Mouse (Mus musculus): Measurements from ENCODE around the gene Cers5. TPM values are rescaled to one million over a fixed set of nuclear protein-coding genes. Genes with fewer than 3 reads are reported as not detected.

Cers5 gene
- polyA plus RNA-seq, 1 experiment from 2014 or later: 77.0 TPM

DNA sequence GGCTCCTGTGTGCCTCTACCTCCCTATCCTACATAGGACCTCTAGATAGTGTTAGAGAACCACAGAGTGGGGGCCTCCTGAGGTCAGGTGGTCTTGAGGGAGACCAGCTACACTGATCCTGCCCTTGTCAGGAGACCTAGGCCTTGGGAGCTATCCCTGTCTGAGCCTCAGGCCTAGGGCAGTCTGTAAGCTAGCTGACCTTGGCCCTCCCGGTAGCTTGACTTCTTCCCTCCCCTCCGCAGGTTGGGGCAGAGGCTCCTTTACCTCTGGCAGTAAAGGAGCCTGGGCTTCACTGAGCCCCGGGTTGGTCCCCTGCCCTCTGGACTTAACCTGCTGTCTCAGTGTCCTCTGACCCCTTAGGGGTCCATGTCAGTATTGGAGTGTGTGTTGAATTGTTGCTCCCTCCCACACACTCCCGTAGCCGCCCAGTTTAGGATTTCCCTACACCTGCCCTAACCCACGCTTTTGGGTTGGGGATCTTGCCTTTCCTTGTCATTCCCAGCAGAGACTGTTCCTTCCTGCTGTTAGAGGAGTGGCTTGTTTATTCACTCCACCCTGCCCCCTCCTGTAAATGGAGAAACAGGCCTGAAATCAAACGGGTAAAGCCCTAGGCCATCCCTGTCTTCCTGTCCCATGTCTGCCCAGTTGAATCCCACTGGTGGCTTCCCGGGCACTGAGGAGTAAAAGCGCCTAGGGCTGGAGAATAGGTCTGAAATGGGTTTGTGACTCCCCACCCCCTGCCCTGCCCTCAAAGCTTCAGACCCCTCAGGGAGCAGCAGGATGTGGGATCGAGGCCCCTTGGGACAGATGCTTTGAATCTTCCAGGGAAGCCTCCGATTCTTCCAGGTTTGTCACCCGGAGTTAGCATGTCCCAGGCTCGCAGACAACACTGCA is 59.8 kb downstream of the Cers5 start:
- H3K9me3 ChIP-seq (ENCODE audit: control insufficient read depth, low read depth, low read length): no peaks in the 10 kb centered on the region
- H3K4me2 ChIP-seq (replicated peaks; ENCODE audit: low read depth, low read length): no peak overlapping the region
- H3K4me3 ChIP-seq (ENCODE audit: low read depth, low read length): no peak overlapping the region
- H3K9ac ChIP-seq (replicated peaks; ENCODE audit: low read depth, low read length): no peak overlapping the region
- no peaks in the 10 kb centered on the region for H3K27me3 ChIP-seq (ENCODE audit: control insufficient read depth, insufficient read depth, low read length)
- H3K4me1 ChIP-seq (ENCODE audit: control insufficient read depth, insufficient read depth, low read length): 0 out of 2 replicates have a peak, but pooled peaks cover 4% of the 10 kb centered on the region
- ATAC-seq (ENCODE audit: insufficient number of reproducible peaks, insufficient read depth, low FRiP score, low read depth): no peak
- peaks cover 64% of the 10 kb centered on the region for H3K36me3 ChIP-seq (ENCODE audit: control insufficient read depth, insufficient read depth, low read length)
- H3K27ac ChIP-seq (ENCODE audit: low read length): no peak overlapping the region
- WGBS: 74% methylated on average over 13 of the region's 13 CpGs

DNA sequence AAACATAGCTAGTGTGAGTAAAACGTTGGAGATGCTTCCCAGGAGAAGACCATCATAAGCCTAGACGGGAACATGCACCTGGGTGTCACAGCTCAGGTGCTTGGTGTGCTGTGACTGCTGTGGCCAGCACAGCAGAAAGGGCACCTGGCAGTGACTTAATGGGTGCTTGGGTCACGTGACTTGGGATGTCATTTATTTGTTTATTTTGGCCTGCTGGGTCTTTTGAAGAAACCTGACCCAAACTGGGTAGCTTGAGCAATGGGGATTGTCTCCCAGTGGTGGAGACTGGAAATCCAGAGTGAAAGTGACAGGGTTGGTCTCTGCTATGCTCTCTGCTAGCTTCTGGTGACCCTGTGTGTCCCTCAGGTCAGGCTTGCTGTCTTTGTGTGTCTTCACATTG is 61.2 kb downstream of the Cers5 start:
- H3K4me1 ChIP-seq (ENCODE audit: control insufficient read depth, insufficient read depth, low read length): 0 out of 2 replicates have a peak, but pooled peaks cover 4% of the 10 kb centered on the region
- H3K27me3 ChIP-seq (ENCODE audit: control insufficient read depth, insufficient read depth, low read length): no peaks in the 10 kb centered on the region
- H3K27ac ChIP-seq (ENCODE audit: low read length): no peak overlapping the region
- no peak overlapping the region for H3K4me3 ChIP-seq (ENCODE audit: low read depth, low read length)
- H3K9ac ChIP-seq (replicated peaks; ENCODE audit: low read depth, low read length): no peak overlapping the region
- WGBS: 69% methylated on average over 3 of the region's 3 CpGs
- ATAC-seq (ENCODE audit: insufficient number of reproducible peaks, insufficient read depth, low FRiP score, low read depth): no peak
- H3K9me3 ChIP-seq (ENCODE audit: control insufficient read depth, low read depth, low read length): no peaks in the 10 kb centered on the region
- H3K4me2 ChIP-seq (replicated peaks; ENCODE audit: low read depth, low read length): no peak overlapping the region
- H3K36me3 ChIP-seq (ENCODE audit: control insufficient read depth, insufficient read depth, low read length): peaks cover 75% of the 10 kb centered on the region

DNA sequence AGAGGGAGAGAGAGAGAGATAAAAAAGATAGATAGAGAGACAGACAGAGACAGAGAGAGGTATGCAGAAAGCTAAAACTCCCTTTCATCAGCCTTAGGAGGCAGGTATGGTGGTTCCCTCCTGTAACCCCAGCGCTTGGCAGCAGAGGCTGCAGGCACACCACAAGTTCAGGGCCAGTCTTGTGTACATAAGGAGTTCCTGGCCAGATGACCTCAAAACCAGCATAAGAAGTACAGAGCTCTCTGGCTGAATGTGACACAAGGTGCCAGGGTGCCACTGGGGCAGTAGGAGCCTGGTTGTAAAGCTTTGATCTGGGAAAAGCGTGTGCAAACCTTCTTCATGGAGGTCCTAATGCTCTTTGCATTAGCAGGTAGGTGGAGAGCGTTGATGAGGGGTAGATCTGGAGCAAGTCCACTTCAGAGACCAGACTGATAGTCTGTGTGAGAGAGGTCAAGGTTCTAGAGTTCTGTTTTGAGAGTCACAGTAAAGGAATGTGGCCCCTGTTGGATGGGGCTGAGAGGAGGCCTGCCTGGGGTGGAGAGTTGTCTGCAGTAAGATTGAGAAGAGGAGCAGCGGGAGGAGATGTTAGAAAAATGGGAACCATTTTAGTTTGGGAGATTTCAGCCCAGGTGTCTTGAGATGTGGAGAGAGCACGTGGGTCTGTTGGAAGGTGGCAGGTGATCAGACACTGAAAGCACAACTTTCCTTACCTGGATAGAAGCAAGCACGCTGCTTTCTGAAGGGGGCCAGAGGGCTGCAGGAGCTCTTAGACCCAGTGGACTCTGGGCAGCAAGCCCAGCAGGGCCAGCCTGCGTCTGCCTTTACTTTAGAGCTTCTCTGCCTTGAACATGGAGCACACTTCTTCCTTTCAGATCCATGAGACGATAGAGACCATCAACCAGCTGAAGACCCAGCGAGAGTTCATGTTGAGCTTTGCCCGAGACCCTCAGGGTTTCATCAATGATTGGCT is 62.2 kb downstream of the Cers5 start:
- H3K27ac ChIP-seq (ENCODE audit: low read length): no peak overlapping the region
- H3K4me1 ChIP-seq (ENCODE audit: control insufficient read depth, insufficient read depth, low read length): no peaks in the 10 kb centered on the region
- H3K4me2 ChIP-seq (replicated peaks; ENCODE audit: low read depth, low read length): no peak overlapping the region
- H3K36me3 ChIP-seq (ENCODE audit: control insufficient read depth, insufficient read depth, low read length): peaks cover 79% of the 10 kb centered on the region
- H3K27me3 ChIP-seq (ENCODE audit: control insufficient read depth, insufficient read depth, low read length): no peaks in the 10 kb centered on the region
- H3K4me3 ChIP-seq (ENCODE audit: low read depth, low read length): no peak overlapping the region
- ATAC-seq (ENCODE audit: insufficient number of reproducible peaks, insufficient read depth, low FRiP score, low read depth): no peak
- H3K9me3 ChIP-seq (ENCODE audit: control insufficient read depth, low read depth, low read length): no peaks in the 10 kb centered on the region
- 87% methylated on average over 10 of the region's 10 CpGs for WGBS
- H3K9ac ChIP-seq (replicated peaks; ENCODE audit: low read depth, low read length): no peak overlapping the region

DNA sequence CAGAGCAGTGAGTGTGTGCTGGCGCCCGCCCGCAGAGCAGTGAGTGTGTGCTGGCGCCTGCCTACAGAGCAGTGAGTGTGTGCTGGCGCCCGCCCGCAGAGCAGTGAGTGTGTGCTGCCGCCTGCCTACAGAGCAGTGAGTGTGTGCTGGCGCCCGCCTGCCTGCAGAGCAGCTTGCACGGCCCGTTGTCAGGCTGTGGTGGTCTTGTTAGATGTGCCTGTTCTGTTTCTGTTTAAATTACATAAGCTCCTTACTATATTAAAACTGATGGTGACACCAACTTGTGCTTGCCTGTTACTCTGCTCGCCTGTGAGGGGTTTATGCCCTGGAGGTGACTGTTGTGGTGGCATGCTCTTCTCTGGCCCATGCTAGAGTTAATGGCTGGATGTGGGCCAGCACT is 64.5 kb downstream of the Cers5 start:
- Histone ChIP-seq H3K27ac (ENCODE audit: low read length) (no peak overlapping the region), H3K27me3 (ENCODE audit: control insufficient read depth, insufficient read depth, low read length) (no peaks in the 10 kb centered on the region), H3K9me3 (ENCODE audit: control insufficient read depth, low read depth, low read length) (no peaks in the 10 kb centered on the region), H3K4me1 (ENCODE audit: control insufficient read depth, insufficient read depth, low read length) (peaks cover under 1% of the 10 kb centered on the region; the same call in 1 of the 2 replicates), H3K36me3 (ENCODE audit: control insufficient read depth, insufficient read depth, low read length) (peaks cover 75% of the 10 kb centered on the region), H3K9ac (replicated peaks; ENCODE audit: low read depth, low read length) (no peak overlapping the region), H3K4me3 (ENCODE audit: low read depth, low read length) (no peak overlapping the region), H3K4me2 (replicated peaks; ENCODE audit: low read depth, low read length) (no peak overlapping the region)
- no peak for ATAC-seq (ENCODE audit: insufficient number of reproducible peaks, insufficient read depth, low FRiP score, low read depth)
- 92% methylated on average over 13 of the region's 13 CpGs for WGBS

DNA sequence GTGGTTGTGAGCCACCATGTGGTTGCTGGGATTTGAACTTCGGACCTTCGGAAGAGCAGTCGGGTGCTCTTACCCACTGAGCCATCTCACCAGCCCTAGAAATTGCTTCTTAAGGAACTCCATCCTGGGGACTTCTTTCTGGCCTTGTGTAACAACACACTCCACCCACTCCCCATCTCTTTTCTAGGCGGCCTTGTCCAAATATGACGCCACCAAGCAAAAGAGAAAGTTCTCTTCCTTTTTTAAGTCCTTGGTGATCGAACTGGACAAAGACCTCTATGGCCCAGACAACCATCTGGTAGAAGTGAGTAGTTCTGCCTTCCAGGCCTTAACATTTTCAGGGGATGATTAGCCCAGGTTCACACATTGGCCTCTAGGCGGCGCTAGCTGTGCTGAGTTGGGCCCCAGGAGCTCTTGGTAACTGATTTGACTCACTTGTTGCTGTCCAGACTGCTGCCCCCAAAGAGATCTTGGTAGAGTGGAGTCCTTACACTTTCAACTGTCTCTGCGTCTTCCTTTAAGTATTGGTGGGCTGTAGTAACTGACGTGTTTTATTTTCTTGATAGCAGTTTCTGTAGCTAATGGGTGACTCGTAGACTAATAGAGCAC is 67.1 kb downstream of the Cers5 start, which contains the start of gene Gm17349:
Gm17349 (minus strand) TSS at position 51 of the 609 bp plus-strand sequence.
- 71% methylated on average over 11 of the region's 11 CpGs for WGBS
- no peak within 1 kb of the TSS for H3K4me2 ChIP-seq (replicated peaks; ENCODE audit: low read depth, low read length)
- H3K27me3 ChIP-seq (ENCODE audit: control insufficient read depth, insufficient read depth, low read length): no peaks in the 10 kb centered on the region
- peaks cover 49% of the 10 kb centered on the region for H3K36me3 ChIP-seq (ENCODE audit: control insufficient read depth, insufficient read depth, low read length)
- ATAC-seq (ENCODE audit: insufficient number of reproducible peaks, insufficient read depth, low FRiP score, low read depth): no peak
- peaks cover 14% of the 10 kb centered on the region; the same call in 1 of the 2 replicates for H3K4me1 ChIP-seq (ENCODE audit: control insufficient read depth, insufficient read depth, low read length)
- no peak within 1 kb of the TSS for H3K4me3 ChIP-seq (ENCODE audit: low read depth, low read length)
- no peaks in the 10 kb centered on the region for H3K9me3 ChIP-seq (ENCODE audit: control insufficient read depth, low read depth, low read length)
- H3K9ac ChIP-seq (replicated peaks; ENCODE audit: low read depth, low read length): no peak within 1 kb of the TSS
- peak within 1 kb of the TSS; percentile 48; the same call in 1 of the 2 replicates for H3K27ac ChIP-seq (ENCODE audit: low read length)

DNA sequence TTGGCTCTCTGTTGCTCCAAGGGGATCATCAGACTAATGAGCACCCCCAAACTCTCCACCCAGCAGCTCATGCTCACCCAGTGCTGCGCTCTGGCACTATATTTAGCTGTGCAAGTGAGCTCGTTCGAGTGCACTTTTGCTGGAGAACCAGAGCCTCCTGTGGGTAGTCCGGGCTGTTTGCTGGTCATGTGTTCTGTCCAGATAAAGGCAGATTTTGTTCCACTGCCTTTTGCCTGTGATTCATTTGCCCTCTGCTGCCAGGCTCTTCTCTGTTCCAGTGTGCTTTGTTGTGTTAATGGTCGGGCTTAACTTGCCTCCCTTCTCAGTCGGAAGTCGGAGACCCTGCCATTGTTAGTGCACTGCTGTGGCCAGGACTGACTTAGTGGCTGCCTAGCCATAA is 67.8 kb downstream of the Cers5 start:
- H3K9ac ChIP-seq (replicated peaks; ENCODE audit: low read depth, low read length): no peak overlapping the region
- no peaks in the 10 kb centered on the region for H3K9me3 ChIP-seq (ENCODE audit: control insufficient read depth, low read depth, low read length)
- 75% methylated on average over 7 of the region's 7 CpGs for WGBS
- H3K4me1 ChIP-seq (ENCODE audit: control insufficient read depth, insufficient read depth, low read length): peaks cover 17% of the 10 kb centered on the region; the same call in 1 of the 2 replicates
- H3K4me2 ChIP-seq (replicated peaks; ENCODE audit: low read depth, low read length): no peak overlapping the region
- no peak overlapping the region for H3K4me3 ChIP-seq (ENCODE audit: low read depth, low read length)
- H3K27me3 ChIP-seq (ENCODE audit: control insufficient read depth, insufficient read depth, low read length): no peaks in the 10 kb centered on the region
- H3K36me3 ChIP-seq (ENCODE audit: control insufficient read depth, insufficient read depth, low read length): peaks cover 43% of the 10 kb centered on the region
- H3K27ac ChIP-seq (ENCODE audit: low read length): peak overlapping the region; percentile 48; the same call in 1 of the 2 replicates
- ATAC-seq (ENCODE audit: insufficient number of reproducible peaks, insufficient read depth, low FRiP score, low read depth): no peak

DNA sequence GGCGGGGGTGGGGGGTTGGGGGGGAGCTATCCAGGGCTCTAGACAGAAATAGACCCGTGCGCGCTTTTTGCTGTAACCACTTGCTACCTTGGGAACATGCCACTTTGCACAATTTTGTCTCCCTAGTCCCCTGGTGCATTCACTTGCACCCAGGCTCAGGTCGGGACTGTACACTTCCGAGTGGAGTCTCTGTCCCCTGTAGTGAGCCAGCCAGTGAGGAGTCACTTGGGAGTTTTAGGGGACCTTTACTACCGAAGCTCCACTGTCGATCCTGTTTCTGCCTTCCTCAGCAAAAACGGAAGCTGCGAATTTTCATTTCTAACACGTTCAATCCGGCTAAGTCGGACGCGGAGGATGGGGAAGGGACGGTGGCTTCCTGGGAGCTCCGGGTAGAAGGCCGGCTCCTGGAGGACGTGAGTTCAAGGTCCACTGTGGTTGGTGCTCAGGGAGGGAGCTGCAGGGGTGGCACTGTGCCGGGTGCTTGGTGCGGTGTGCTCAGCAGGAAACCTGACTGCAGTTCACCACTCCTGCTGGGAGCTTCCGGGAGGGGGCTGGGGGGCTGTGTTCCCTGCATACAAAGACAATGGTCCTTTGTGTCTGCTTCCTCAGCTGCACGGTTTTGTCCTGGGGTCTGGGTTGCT is 68.5 kb downstream of the Cers5 start:
- no peak overlapping the region for H3K4me2 ChIP-seq (replicated peaks; ENCODE audit: low read depth, low read length)
- WGBS: 58% methylated on average over 23 of the region's 23 CpGs

More for the DNA sequence above, 68.5 kb downstream of the Cers5 start:
- Histone ChIP-seq H3K4me1 (ENCODE audit: control insufficient read depth, insufficient read depth, low read length) (peaks cover 17% of the 10 kb centered on the region; the same call in 1 of the 2 replicates), H3K4me3 (ENCODE audit: low read depth, low read length) (no peak overlapping the region), H3K9ac (replicated peaks; ENCODE audit: low read depth, low read length) (no peak overlapping the region), H3K36me3 (ENCODE audit: control insufficient read depth, insufficient read depth, low read length) (peaks cover 36% of the 10 kb centered on the region), H3K27ac (ENCODE audit: low read length) (peak overlapping the region; percentile 48; the same call in 1 of the 2 replicates), H3K27me3 (ENCODE audit: control insufficient read depth, insufficient read depth, low read length) (no peaks in the 10 kb centered on the region), H3K9me3 (ENCODE audit: control insufficient read depth, low read depth, low read length) (no peaks in the 10 kb centered on the region)
- ATAC-seq (ENCODE audit: insufficient number of reproducible peaks, insufficient read depth, low FRiP score, low read depth): no peak
